Mouse (Mus musculus) hindbrain, embryonic 15.5 days (tissue): ENCODE measurements around the gene Arhgef38. TPM values are rescaled to one million over a fixed set of nuclear protein-coding genes. Genes with fewer than 3 reads are reported as not detected.

Source experiments
- ATAC-seq: fragments of 200-750 bp; cut with Nextera tagmentation; 2 replicates; pipeline ENCODE4 v1.8.0; 2017; ENCODE audit warnings: low read depth, moderate number of reproducible peaks, moderate TSS enrichment; ENCODE audit not compliant: low FRiP score
- H3K27ac ChIP-seq: fragments of 300-500 bp; sonication (generic); replicated peaks from 2 replicates; pipeline ENCODE4 v1.5.1; 2015; ENCODE audit warnings: mild to moderate bottlenecking, inconsistent platforms
- H3K27me3 ChIP-seq: fragments of 300-500 bp; sonication (generic); 2 replicates; pipeline ENCODE4 v1.6.1; 2015; ENCODE audit warnings: control low read depth, inconsistent platforms
- H3K36me3 ChIP-seq: fragments of 300-500 bp; sonication (generic); 2 replicates; pipeline ENCODE4 v1.6.1; 2015; ENCODE audit warnings: control low read depth, inconsistent platforms
- H3K4me1 ChIP-seq: fragments of 300-500 bp; sonication (generic); replicated peaks from 2 replicates; pipeline ENCODE4 v1.6.1; 2015; ENCODE audit warnings: control low read depth, inconsistent platforms
- H3K4me2 ChIP-seq: fragments of 300-500 bp; sonication (generic); 2 replicates; pipeline ENCODE4 v1.6.1; 2015; ENCODE audit warnings: moderate library complexity, mild to moderate bottlenecking, inconsistent platforms
- H3K4me3 ChIP-seq: fragments of 300-500 bp; sonication (generic); 2 replicates; pipeline ENCODE4 v1.5.1; 2015; ENCODE audit warnings: mild to moderate bottlenecking, inconsistent platforms
- H3K9ac ChIP-seq: fragments of 300-500 bp; sonication (generic); 2 replicates; pipeline ENCODE4 v1.6.1; 2015; ENCODE audit warnings: inconsistent platforms
- H3K9me3 ChIP-seq: fragments of 300-500 bp; sonication (generic); 2 replicates; pipeline ENCODE4 v1.6.1; 2016; ENCODE audit warnings: control low read depth, inconsistent platforms
- WGBS: fragments of 180-500 bp; shearing (Covaris S2); methylation state at CpG from one replicate; pipeline ENCODE4 v1.1.7; 2015; 5-methylcytosine and 5-hydroxymethylcytosine counted together
- polyA plus RNA-seq: library from polyadenylated mRNA; unstranded; fragments of >200 nt; fragmentation: Nextera tagmentation; extraction: Ambion mirVana; gene quantifications from 2 replicates; pipeline ENCODE4 v1.2.1, GENCODE M21; 2015

Gene Arhgef38
- polyA plus RNA-seq, 1 experiment from 2014 or later, result not detected

DNA sequence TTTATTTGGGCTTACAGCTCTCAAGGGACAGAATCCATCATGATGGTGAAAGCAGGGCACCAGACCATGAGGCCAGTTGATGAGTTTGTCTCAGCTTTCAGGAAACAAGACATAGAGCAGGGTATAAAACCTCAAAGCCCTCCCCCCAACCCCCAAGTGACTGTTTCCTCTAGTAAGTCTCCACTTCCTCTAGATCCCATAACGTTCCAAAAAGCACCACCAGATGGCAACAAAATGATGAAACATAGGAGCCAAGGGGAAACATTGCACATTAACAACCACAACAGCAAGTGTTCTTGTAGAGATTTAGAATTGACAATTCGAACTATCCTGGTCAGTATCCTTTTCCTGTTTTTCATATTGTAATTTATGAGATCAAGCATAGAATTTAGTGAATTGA, 123.0 kb downstream of the Arhgef38 start:
- no peaks in the 10 kb centered on the region for H3K9me3 ChIP-seq
- no peak overlapping the region for H3K4me3 ChIP-seq
- H3K27ac ChIP-seq, result no peak overlapping the region
- no peaks in the 10 kb centered on the region for H3K4me1 ChIP-seq
- ATAC-seq, result no peak
- H3K36me3 ChIP-seq, result peaks cover 19% of the 10 kb centered on the region
- 40% methylated on average over 2 of the region's 2 CpGs for WGBS
- H3K9ac ChIP-seq, result no peak overlapping the region
- H3K27me3 ChIP-seq, result no peaks in the 10 kb centered on the region
- no peak overlapping the region for H3K4me2 ChIP-seq

DNA sequence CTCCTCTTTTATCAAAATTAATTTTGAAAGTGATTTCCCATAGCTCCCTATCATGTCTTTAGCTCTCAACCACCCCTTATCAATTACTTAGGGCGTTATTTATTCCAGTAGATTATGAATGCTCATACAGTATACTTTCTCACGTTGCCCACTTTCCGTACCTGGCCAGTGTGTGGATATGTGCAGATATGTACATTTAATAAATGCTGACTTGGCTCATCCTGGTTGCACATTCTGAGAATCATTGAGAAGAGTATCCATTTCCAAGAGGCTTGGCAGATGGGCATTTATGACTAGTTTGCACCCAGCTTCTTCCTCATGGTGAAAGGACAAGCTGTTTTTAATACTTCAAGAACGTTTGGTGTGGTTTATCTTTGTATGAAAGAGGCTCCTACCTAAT, 124.9 kb downstream of the Arhgef38 start:
- WGBS, result 95% methylated on average over 4 of the region's 4 CpGs
- H3K27ac ChIP-seq, result no peak overlapping the region
- no peaks in the 10 kb centered on the region for H3K27me3 ChIP-seq
- H3K4me1 ChIP-seq, result no peaks in the 10 kb centered on the region
- no peak overlapping the region for H3K9ac ChIP-seq
- ATAC-seq, result no peak
- no peak overlapping the region for H3K4me2 ChIP-seq
- H3K36me3 ChIP-seq, result peaks cover 31% of the 10 kb centered on the region
- H3K4me3 ChIP-seq, result no peak overlapping the region
- H3K9me3 ChIP-seq, result no peaks in the 10 kb centered on the region

DNA sequence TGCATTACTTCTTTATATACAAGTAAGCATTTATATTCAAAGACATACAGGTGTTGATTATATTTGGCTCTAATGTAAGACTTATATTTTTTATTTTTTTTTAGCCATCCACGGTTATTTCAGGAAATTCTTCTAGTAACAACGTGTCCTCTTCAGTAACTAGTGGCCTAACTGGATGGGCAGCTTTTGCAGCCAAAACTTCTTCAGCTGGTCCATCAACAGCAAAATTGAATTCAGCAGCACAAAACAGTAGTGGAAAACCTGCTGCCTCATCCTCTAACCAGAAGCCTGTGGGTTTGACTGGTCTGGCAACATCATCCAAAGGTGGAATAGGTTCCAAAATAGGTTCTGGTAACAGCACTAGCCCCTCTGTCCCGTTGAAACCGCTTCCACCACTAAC, 126.0 kb downstream of the Arhgef38 start:
- Histone ChIP-seq H3K4me2 (no peak overlapping the region), H3K27ac (no peak overlapping the region), H3K4me1 (no peaks in the 10 kb centered on the region), H3K4me3 (no peak overlapping the region), H3K27me3 (no peaks in the 10 kb centered on the region), H3K9ac (no peak overlapping the region), H3K9me3 (no peaks in the 10 kb centered on the region), H3K36me3 (peaks cover 37% of the 10 kb centered on the region)
- ATAC-seq, result no peak
- 97% methylated on average over 4 of the region's 4 CpGs for WGBS

DNA sequence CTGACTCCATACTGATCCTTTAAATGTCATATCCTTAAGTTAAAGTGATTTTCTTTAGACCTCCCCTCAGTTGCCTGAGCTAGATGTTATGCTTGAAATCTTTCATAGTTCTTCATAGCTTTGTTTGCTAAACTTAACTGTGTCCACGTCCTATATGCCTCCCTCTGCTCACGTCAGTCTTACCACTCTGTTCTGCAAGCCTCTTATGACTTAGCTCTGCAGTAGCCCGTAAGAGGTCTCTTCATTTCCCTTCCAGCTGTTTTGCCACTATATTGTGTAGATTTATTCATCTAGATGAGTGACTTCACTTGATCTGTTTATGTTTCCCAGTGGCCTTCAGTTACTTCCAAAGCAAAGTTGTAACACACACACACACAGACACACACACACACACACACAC, 130.3 kb downstream of the Arhgef38 start:
- Histone ChIP-seq H3K4me2 (no peak overlapping the region), H3K4me3 (no peak overlapping the region), H3K9ac (no peak overlapping the region), H3K27ac (no peak overlapping the region), H3K36me3 (peaks cover 58% of the 10 kb centered on the region), H3K4me1 (no peaks in the 10 kb centered on the region), H3K27me3 (no peaks in the 10 kb centered on the region), H3K9me3 (no peaks in the 10 kb centered on the region)
- ATAC-seq, result no peak
- WGBS, result 92% methylated on average over 3 of the region's 3 CpGs

DNA sequence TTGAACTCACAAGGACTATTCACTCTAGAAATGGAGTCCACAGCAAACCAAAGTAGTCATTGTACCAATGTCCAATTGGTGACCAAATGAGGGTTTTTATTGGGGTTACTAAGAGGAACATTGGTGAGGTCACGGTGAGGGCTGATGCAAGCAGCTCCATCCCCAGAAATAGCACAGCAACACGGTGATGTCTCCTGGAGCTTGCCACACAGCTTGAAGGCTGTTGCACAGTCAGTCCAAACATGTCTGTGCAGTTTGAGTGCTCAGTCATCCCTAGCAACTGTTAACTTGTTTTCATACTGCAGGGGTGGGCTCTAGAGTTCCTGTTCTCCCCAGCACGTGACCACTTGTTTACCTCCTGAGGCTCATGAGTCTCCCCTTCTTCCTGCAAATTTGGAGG, 131.0 kb downstream of the Arhgef38 start:
- no peak overlapping the region for H3K4me3 ChIP-seq
- no peak for ATAC-seq

DNA sequence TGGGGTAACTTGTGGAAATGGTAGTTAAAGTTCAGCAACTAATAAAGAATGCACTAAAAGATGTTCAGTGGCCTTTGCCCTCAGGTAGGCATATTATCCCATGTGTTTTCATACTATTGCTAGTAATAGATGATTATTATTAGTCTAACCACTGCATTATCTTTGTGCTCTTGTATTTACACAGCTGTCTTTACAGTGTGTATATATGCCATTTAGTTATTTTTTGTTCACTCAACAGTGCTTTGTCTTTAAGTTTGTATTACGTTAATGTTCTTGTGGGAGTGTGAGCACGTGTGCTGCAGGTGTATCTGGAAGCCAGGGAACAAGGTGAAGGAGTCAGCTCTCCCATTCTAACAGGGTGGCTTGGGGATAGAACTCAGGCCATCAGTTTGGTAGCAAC, 135.8 kb downstream of the Arhgef38 start:
- H3K4me3 ChIP-seq, result no peak overlapping the region
- peaks cover 42% of the 10 kb centered on the region for H3K36me3 ChIP-seq
- no peak overlapping the region for H3K4me2 ChIP-seq
- no peaks in the 10 kb centered on the region for H3K9me3 ChIP-seq
- 92% methylated on average over 2 of the region's 2 CpGs for WGBS
- H3K27me3 ChIP-seq, result no peaks in the 10 kb centered on the region
- H3K27ac ChIP-seq, result no peak overlapping the region
- H3K9ac ChIP-seq, result no peak overlapping the region
- 0 out of 2 replicates have a peak, but pooled peaks cover 4% of the 10 kb centered on the region for H3K4me1 ChIP-seq
- ATAC-seq, result no peak

More for the DNA sequence above, 131.0 kb downstream of the Arhgef38 start:
- H3K36me3 ChIP-seq, result peaks cover 58% of the 10 kb centered on the region
- no peaks in the 10 kb centered on the region for H3K27me3 ChIP-seq
- H3K9ac ChIP-seq, result no peak overlapping the region
- no peak overlapping the region for H3K27ac ChIP-seq
- H3K4me2 ChIP-seq, result no peak overlapping the region
- WGBS, result 93% methylated on average over 3 of the region's 3 CpGs
- H3K9me3 ChIP-seq, result no peaks in the 10 kb centered on the region
- H3K4me1 ChIP-seq, result no peaks in the 10 kb centered on the region

DNA sequence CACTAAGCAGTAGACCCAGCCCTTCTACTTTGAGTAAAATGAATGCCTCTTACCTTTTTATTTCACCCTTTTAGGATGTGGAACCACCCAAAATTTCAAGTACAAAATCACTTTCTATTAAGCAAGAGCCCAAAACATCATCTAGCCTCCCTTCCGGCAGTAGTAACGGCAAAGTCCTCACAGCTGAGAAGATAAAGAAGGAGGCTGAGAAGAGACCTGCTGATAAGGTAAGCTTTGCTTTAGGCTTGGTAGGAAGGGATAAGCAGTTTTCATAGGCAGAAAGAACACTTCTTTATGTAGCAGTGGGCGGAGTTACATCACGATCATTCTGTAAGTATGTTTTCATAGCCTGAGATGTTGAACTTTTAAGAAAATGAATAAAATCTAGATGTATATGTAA, 136.4 kb downstream of the Arhgef38 start:
- Histone ChIP-seq H3K4me2 (no peak overlapping the region), H3K9ac (no peak overlapping the region), H3K36me3 (peaks cover 38% of the 10 kb centered on the region), H3K27ac (no peak overlapping the region), H3K4me3 (no peak overlapping the region), H3K27me3 (no peaks in the 10 kb centered on the region), H3K9me3 (no peaks in the 10 kb centered on the region), H3K4me1 (peaks cover 8% of the 10 kb centered on the region)
- 96% methylated on average over 4 of the region's 4 CpGs for whole genome bisulfite sequencing
- ATAC-seq, result no peak

DNA sequence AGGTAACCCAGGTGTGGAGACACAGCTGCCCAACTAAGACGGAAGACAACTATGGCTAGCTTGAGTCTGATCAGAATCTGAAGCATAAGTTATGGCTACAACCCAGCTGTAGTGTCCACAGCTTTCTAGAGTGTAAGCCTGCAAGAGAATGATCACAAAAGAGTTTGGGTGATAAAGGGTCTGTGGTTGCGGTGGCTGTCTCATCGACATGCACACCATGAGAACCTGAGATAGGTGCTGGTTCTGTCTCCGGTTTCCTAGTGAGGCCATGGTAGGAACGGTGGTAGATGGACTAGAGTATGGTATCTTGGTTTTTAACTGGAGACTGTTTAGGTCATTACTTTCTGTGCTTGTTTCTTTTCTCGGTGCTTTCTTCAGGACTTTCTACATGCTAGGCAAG, 136.8 kb downstream of the Arhgef38 start:
- no peak overlapping the region for H3K4me2 ChIP-seq
- no peak overlapping the region for H3K4me3 ChIP-seq
- H3K36me3 ChIP-seq, result peaks cover 38% of the 10 kb centered on the region
- H3K27me3 ChIP-seq, result no peaks in the 10 kb centered on the region
- H3K4me1 ChIP-seq, result peaks cover 12% of the 10 kb centered on the region
- ATAC-seq, result no peak
- no peak overlapping the region for H3K9ac ChIP-seq
- H3K9me3 ChIP-seq, result no peaks in the 10 kb centered on the region
- no peak overlapping the region for H3K27ac ChIP-seq
- WGBS, result 96% methylated on average over 6 of the region's 6 CpGs

DNA sequence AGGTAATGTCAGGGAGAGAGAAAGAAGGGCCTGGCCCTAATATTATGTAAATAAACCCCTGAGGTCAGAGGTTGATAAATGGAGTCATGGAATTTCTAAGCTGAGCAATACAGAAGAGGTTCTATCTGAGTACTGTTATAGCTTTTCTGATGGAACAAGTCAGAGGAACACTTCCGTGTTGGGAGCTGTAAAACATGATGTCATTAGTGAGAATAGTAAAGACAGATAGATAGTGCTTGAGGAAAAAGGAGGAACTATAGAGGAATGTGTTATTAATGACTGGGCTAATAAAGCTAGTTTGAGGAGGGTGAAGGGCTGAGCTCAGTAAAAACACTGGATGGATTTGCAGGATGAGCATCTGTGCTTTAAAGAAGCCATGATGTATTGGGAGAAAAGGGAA, 140.4 kb downstream of the Arhgef38 start:
- Histone ChIP-seq H3K4me1 (peaks cover 26% of the 10 kb centered on the region), H3K9ac (no peak overlapping the region), H3K27ac (no peak overlapping the region), H3K9me3 (no peaks in the 10 kb centered on the region), H3K36me3 (peaks cover 18% of the 10 kb centered on the region), H3K4me2 (no peak overlapping the region), H3K4me3 (no peak overlapping the region), H3K27me3 (no peaks in the 10 kb centered on the region)
- WGBS, result 76% methylated on average over 1 of the region's 1 CpGs
- ATAC-seq, result no peak

DNA sequence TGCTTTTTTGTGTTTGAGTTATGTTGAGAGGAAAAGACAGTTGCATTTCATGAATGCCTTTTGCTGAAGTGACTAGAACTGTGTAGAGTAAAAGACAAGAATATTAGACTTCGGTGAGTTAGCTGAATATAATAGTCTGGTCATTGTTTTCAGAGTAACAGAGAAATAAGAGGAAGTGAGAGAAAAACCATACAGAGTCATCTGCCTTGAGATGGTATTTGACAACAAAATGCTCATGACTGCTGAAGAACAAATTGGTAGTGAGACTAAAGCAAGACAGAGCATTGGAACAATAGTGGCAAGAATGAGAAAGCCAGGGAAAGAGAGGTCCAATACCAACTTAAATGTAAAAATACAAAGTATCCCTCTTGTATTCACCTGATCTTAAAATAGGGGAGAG, 141.8 kb downstream of the Arhgef38 start:
- Histone ChIP-seq H3K9me3 (no peaks in the 10 kb centered on the region), H3K9ac (peak overlapping the region; percentile 94)

DNA sequence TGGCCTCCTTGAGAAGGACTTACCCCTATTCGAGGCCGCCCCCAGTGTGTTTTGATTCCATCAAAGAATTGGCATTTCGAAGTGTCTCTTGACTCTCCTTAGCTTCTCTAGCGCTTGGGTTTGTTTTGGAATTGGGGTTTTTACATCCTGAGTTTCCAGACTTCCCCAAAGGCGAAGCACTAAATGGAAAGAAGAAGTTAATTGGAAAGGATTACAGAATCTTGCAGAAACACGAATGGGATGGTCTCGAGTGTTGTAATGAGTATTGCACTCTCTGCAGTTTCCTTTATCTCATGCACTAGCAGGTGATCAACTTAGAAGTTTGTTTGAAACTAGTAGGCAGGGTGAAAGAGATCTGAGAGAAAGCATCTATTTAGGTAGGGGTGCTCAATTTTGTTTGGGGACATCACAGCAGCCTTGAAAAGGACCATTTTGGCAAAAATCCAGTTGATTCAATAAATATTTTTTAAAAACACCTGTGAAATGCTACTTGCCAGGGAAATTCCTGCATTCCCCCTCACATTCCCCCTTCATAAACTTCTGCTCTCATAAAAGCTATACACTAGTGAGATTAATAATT, 142.4 kb downstream of the Arhgef38 start:
- H3K36me3 ChIP-seq, result peaks cover 4% of the 10 kb centered on the region; the same call in 1 of the 2 replicates
- ATAC-seq, result no peak
- WGBS, result under 1% methylated on average over 7 of the region's 7 CpGs
- peak overlapping the region; percentile 94 for H3K9ac ChIP-seq
- H3K4me3 ChIP-seq, result peak overlapping the region; percentile 97
- H3K4me2 ChIP-seq, result peak overlapping the region; percentile 76
- no peaks in the 10 kb centered on the region for H3K27me3 ChIP-seq
- peak overlapping the region; percentile 97 for H3K27ac ChIP-seq
- H3K4me1 ChIP-seq, result peaks cover 26% of the 10 kb centered on the region
- H3K9me3 ChIP-seq, result no peaks in the 10 kb centered on the region

More for the DNA sequence above, 141.8 kb downstream of the Arhgef38 start:
- no peaks in the 10 kb centered on the region for H3K27me3 ChIP-seq
- 78% methylated on average over 1 of the region's 1 CpGs for WGBS
- H3K4me1 ChIP-seq, result peaks cover 26% of the 10 kb centered on the region
- H3K4me2 ChIP-seq, result peak overlapping the region; percentile 76
- ATAC-seq, result no peak
- H3K27ac ChIP-seq, result no peak overlapping the region
- H3K4me3 ChIP-seq, result peak overlapping the region; percentile 97; the same call in 1 of the 2 replicates
- H3K36me3 ChIP-seq, result peaks cover 7% of the 10 kb centered on the region; the same call in 1 of the 2 replicates

DNA sequence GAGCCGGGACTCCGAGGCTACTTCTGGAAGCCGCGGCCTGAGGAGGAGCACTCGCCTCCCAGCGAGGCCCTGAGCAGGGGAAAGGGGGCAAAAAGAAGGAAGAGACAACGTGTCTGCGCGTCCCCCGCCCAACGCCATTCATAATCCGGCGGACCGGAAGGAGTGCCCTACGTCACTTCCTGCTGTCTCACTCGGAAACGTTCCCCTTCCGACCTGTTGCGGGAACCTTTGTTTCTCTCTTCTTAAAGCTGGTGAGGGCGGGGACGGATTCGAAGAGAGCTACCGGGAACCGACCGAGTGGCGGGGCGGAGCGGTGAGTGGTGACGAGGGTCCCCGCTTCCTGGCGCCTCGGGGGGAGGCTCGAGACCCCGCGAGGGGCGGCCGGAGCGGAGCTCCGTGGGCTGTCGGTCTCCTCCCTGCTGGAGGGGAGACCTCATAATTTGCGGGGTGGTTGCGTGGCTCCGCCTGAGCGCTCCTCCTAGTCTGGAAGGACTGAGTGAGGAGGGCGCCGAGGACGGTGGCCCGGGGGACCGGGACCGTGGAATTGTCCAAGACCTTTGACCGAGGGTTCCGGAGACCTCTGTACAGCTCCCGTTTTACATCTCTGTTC, 143.0 kb downstream of the Arhgef38 start, which contains the start of the genes Ints12 and Gstcd:
Gene Ints12 (plus strand): TSS at position 177 of the 610 bp plus-strand sequence.
Gene Gstcd (minus strand): TSS at position 370 of the 610 bp plus-strand sequence.
- H3K27ac ChIP-seq, result peak within 1 kb of the TSS; percentile 97
- H3K9ac ChIP-seq, result peak within 1 kb of the TSS; percentile 94
- H3K27me3 ChIP-seq, result no peaks in the 10 kb centered on the region
- H3K4me1 ChIP-seq, result peaks cover 26% of the 10 kb centered on the region
- under 1% methylated on average over 53 of the region's 53 CpGs for WGBS
- no peaks in the 10 kb centered on the region for H3K9me3 ChIP-seq
- peak within 1 kb of the TSS; percentile 97 for H3K4me3 ChIP-seq
- peak; percentile 98 for ATAC-seq
- H3K4me2 ChIP-seq, result peak within 1 kb of the TSS; percentile 76
- H3K36me3 ChIP-seq, result no peaks in the 10 kb centered on the region
